Comparison of ENCODE assay signal across 23 mouse cellular contexts in the genomic region with DNA sequence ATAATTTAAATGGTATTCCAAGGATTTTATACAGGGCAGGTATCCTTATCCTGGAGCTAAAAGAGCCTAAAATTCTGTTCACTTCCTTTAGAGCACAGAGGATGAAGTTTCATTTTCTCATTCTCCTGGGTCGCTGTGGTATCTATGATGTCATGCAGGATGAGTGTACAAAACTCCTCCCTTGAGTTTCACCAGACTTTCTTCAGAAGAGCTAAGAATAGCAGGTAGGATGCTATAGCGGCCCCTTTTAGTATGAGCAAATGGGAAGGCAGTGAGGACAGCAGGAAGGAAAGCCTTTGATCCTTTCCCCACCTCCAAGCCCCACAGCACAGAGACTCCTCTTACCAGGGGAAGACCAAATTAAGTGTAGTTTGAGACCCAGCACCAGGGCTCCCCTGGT. TPM values are rescaled to one million over a fixed set of nuclear protein-coding genes. Genes with fewer than 3 reads are reported as not detected.
DNase-seq lines count a peak whose midpoint lies in the region; ATAC-seq lines count a peak whose summit lies in the region.
"Had no signal": no experiment of that assay in that cellular context is flagged by ENCODE, and none has a peak within 500 bp of the region (broad histone marks: within the 10 kb centered on the region; RNA-seq: fewer than 3 reads in every experiment).

No protein-coding gene starts in this region.

- peak overlapping the region; percentile 69 for H3K27ac ChIP-seq in heart, embryonic 10.5 days
- H3K27ac ChIP-seq: embryonic facial prominence, embryonic 10.5 days; forebrain, embryonic 15.5 days; gastrocnemius, adult 2 months; hindbrain, embryonic 12.5 days; macrophage; midbrain, embryonic 15.5 days; neural tube, embryonic 12.5 days had no signal

- WGBS in heart, embryonic 10.5 days = 19% methylated on average over 2 of the region's 2 CpGs

- peak; percentile 67 for ATAC-seq in inflammation-experienced regulatory T-cells, adult 6 months
- ATAC-seq: forebrain, embryonic 15.5 days; midbrain, embryonic 15.5 days had no signal

- H3K36me3 ChIP-seq in heart, embryonic 10.5 days = no peaks in the 10 kb centered on the region
- H3K36me3 ChIP-seq: embryonic facial prominence, embryonic 10.5 days; forebrain, embryonic 15.5 days; G1E; hindbrain, embryonic 12.5 days; midbrain, embryonic 15.5 days; neural tube, embryonic 12.5 days had no signal

- intact Hi-C loops in heart, postnatal 25 days (cut with DNase I) = no loop called here

- no peaks in the 10 kb centered on the region for H3K9me3 ChIP-seq in heart, embryonic 10.5 days
- H3K9me3 ChIP-seq: embryonic facial prominence, embryonic 10.5 days; forebrain, embryonic 15.5 days; G1E; hindbrain, embryonic 12.5 days; midbrain, embryonic 15.5 days; neural tube, embryonic 12.5 days had no signal

- peaks cover 9% of the 10 kb centered on the region for H3K4me1 ChIP-seq in heart, embryonic 10.5 days
- H3K4me1 ChIP-seq: hindbrain, embryonic 12.5 days; midbrain, embryonic 15.5 days; neural tube, embryonic 12.5 days had no signal

- DNase-seq in heart, embryonic 10.5 days (ENCODE audit: low spot score) = no peak
- DNase-seq in heart, postnatal 25 days (ENCODE audit: low spot score) = no peak
- peak; percentile 52 for DNase-seq in thymus, postnatal 0 days (ENCODE audit: low spot score)
- DNase-seq in thymus, postnatal 36 days = no peak
- DNase-seq in gastrocnemius, postnatal 25 days = no peak
- DNase-seq in lung, adult 18-20 months = no peak
- no peak for DNase-seq in retina, embryonic 14.5 days (ENCODE audit: low spot score)
- DNase-seq: cerebellum, postnatal 14 days; gastrocnemius, adult 2 months; kidney, adult 11 months; kidney, postnatal 25 days; layer of hippocampus, adult 9-11 months; right cerebral cortex, postnatal 4 days; thymus, adult 18-20 months had no signal

- H3K4me3 ChIP-seq in heart, embryonic 10.5 days = no peak overlapping the region
- H3K4me3 ChIP-seq: embryonic facial prominence, embryonic 10.5 days; erythroblast, embryonic 14.5 days; forebrain, embryonic 15.5 days; gastrocnemius, adult 2 months; hindbrain, embryonic 12.5 days; midbrain, embryonic 15.5 days; neural tube, embryonic 12.5 days had no signal

- no peaks in the 10 kb centered on the region for H3K27me3 ChIP-seq in heart, embryonic 10.5 days (ENCODE audit: insufficient read depth, poor library complexity, severe bottlenecking)
- H3K27me3 ChIP-seq: forebrain, embryonic 15.5 days; hindbrain, embryonic 12.5 days; midbrain, embryonic 15.5 days; neural tube, embryonic 12.5 days had no signal

RNA-seq across cellular contexts. Expression of gene Pla2r1, which starts 48.4 kb away (rescaled TPM):
- polyA plus RNA-seq in heart, embryonic 10.5 days (2016; fragmentation: Nextera tagmentation; extraction: Ambion mirVana) = 3.5 and 4.1 TPM in 2 replicates
- total RNA-seq in heart, postnatal 25 days (2021) = 1 to 10 TPM in 1 of 2 experiments, under 1 TPM in 1; 0.99 to 1.7 TPM
- polyA plus RNA-seq in thymus, postnatal 0 days (2015; fragmentation: Nextera tagmentation; extraction: Ambion mirVana) = 0.18 and 0.23 TPM in 2 replicates
- polyA plus RNA-seq in inflammation-experienced regulatory T-cells, adult 6 months (2017; shearing (Covaris generic)) = not detected
- under 1 TPM; 0.69 to 0.88 TPM for total RNA-seq in gastrocnemius, postnatal 25 days (2021)
- polyA plus RNA-seq: erythroblast, embryonic 14.5 days; G1E had no signal
